Comparison of ENCODE assay signal across 8 mouse cellular contexts in genomic region chr9:121641235-121641915, GRCm38 (mm10). TPM values are rescaled to one million over a fixed set of nuclear protein-coding genes. Genes with fewer than 3 reads are reported as not detected.
A peak's percentile ranks its signal among the peaks of the same experiment; 100 is the strongest.
DNase-seq lines count a peak whose midpoint lies in the region; ATAC-seq and TF ChIP-seq lines count a peak whose summit lies in the region.

No protein-coding gene starts in this region.

- 10% methylated on average over 27 of the region's 27 CpGs for whole genome bisulfite sequencing in forebrain, embryonic 14.5 days
- 13% methylated on average over 27 of the region's 27 CpGs for WGBS in kidney, embryonic 16.5 days

- peaks cover 25% of the 10 kb centered on the region for H3K4me1 ChIP-seq in E14TG2a.4 (replicated peaks; ENCODE audit: low read depth, low read length)
- peaks cover 7% of the 10 kb centered on the region for H3K4me1 ChIP-seq in forebrain, embryonic 14.5 days (ENCODE audit: control insufficient read depth, insufficient read depth, low read length)
- H3K4me1 ChIP-seq in kidney, embryonic 16.5 days (ENCODE audit: insufficient read depth, low read length): peaks cover 18% of the 10 kb centered on the region

- TF ChIP-seq CTCF in E14TG2a.4 (conservative IDR thresholded peaks at IDR 0.05; ENCODE audit: low read length): no peak

- ATAC-seq in CD4-positive, CD25-positive, alpha-beta regulatory T cell, adult 4 months: no peak
- ATAC-seq in forebrain, embryonic 14.5 days: peak; percentile 19; the same call in 1 of the 2 replicates
- 0 out of 2 replicates have a peak, but pooled peaks have one; percentile 6 for ATAC-seq in kidney, embryonic 16.5 days (ENCODE audit: low FRiP score, low TSS enrichment)

- H3K4me2 ChIP-seq in forebrain, embryonic 14.5 days (ENCODE audit: low read length): peak overlapping the region; percentile 93
- peak overlapping the region; percentile 96 for H3K4me2 ChIP-seq in kidney, embryonic 16.5 days (replicated peaks; ENCODE audit: low read depth, low read length)

- peak overlapping the region; percentile 63; the same call in 1 of the 2 replicates for H3K9ac ChIP-seq in forebrain, embryonic 14.5 days (ENCODE audit: low read length)
- no peak overlapping the region for H3K9ac ChIP-seq in kidney, embryonic 16.5 days (replicated peaks; ENCODE audit: low read length)

- peak; percentile 27 for DNase-seq in CD4-positive, CD25-positive, alpha-beta regulatory T cell, adult 2 months (ENCODE audit: low read depth, low spot score)
- peak; percentile 39 for DNase-seq in forebrain, embryonic 14.5 days (ENCODE audit: low spot score)
- DNase-seq in mesoderm, embryonic 11.5 days (ENCODE audit: low read depth, low spot score): peak; percentile 37
- peak; percentile 29 for DNase-seq in telencephalon, adult 2 months (ENCODE audit: low read depth, low spot score)
- no peak for DNase-seq in thymus, postnatal 10 days (ENCODE audit: low spot score in 2 of 2)

- H3K9me3 ChIP-seq in E14TG2a.4 (ENCODE audit: low read length): peaks cover 15% of the 10 kb centered on the region
- H3K9me3 ChIP-seq in forebrain, embryonic 14.5 days (replicated peaks; ENCODE audit: control insufficient read depth, low read length): no peaks in the 10 kb centered on the region
- H3K9me3 ChIP-seq in kidney, embryonic 16.5 days (ENCODE audit: low read length): no peaks in the 10 kb centered on the region

- peaks cover 96% of the 10 kb centered on the region for H3K27me3 ChIP-seq in E14TG2a.4 (ENCODE audit: insufficient read depth, low read length)
- H3K27me3 ChIP-seq in forebrain, embryonic 14.5 days (replicated peaks; ENCODE audit: control insufficient read depth, insufficient read depth, low read length): peaks cover 21% of the 10 kb centered on the region
- H3K27me3 ChIP-seq in kidney, embryonic 16.5 days (ENCODE audit: insufficient read depth, low read length): peaks cover 54% of the 10 kb centered on the region

- H3K27ac ChIP-seq in forebrain, embryonic 14.5 days (ENCODE audit: low read depth, low read length): no peak overlapping the region
- no peak overlapping the region for H3K27ac ChIP-seq in kidney, embryonic 16.5 days (ENCODE audit: low read length)

- no peaks in the 10 kb centered on the region for H3K36me3 ChIP-seq in E14TG2a.4 (ENCODE audit: insufficient read depth, low read length)
- no peaks in the 10 kb centered on the region for H3K36me3 ChIP-seq in forebrain, embryonic 14.5 days (ENCODE audit: control insufficient read depth, insufficient read depth, low read length)
- H3K36me3 ChIP-seq in kidney, embryonic 16.5 days (ENCODE audit: insufficient read depth, low read length): no peaks in the 10 kb centered on the region

- H3K4me3 ChIP-seq in E14TG2a.4 (replicated peaks; ENCODE audit: low read length): peak overlapping the region; percentile 88
- H3K4me3 ChIP-seq in forebrain, embryonic 14.5 days (ENCODE audit: low read depth, low read length): peak overlapping the region; percentile 49
- peak overlapping the region; percentile 56 for H3K4me3 ChIP-seq in kidney, embryonic 16.5 days (ENCODE audit: low read length)

RNA-seq across cellular contexts. Expression of gene Lyzl4, which starts 0.5 kb away (rescaled TPM):
- polyA plus RNA-seq in CD4-positive, CD25-positive, alpha-beta regulatory T cell, adult 4 months (2017; shearing (Covaris generic)): not detected
- polyA plus RNA-seq in forebrain, embryonic 14.5 days (2014; fragmentation: Nextera tagmentation; extraction: Ambion mirVana): 0.18 TPM in 1 of 2 replicates, not detected in the other
- polyA plus RNA-seq in kidney, embryonic 16.5 days (2015; fragmentation: Nextera tagmentation; extraction: Ambion mirVana): 0.25 TPM in 1 of 2 replicates, not detected in the other

RNA-seq across cellular contexts. Expression of gene Vipr1, which starts 1.1 kb away (rescaled TPM):
- polyA plus RNA-seq in CD4-positive, CD25-positive, alpha-beta regulatory T cell, adult 4 months (2017; shearing (Covaris generic)): 1 to 10 TPM; 1.3 to 2.0 TPM
- polyA plus RNA-seq in forebrain, embryonic 14.5 days (2014; fragmentation: Nextera tagmentation; extraction: Ambion mirVana): 0.38 and 0.46 TPM in 2 replicates
- polyA plus RNA-seq in kidney, embryonic 16.5 days (2015; fragmentation: Nextera tagmentation; extraction: Ambion mirVana): 0.04 and 0.40 TPM in 2 replicates

Comparison
In these comparisons a context has a peak if more than half of its experiments do, and no peak if none do; other contexts are left out.
1. DNase-seq: peak in CD4-positive, CD25-positive, alpha-beta regulatory T cell, adult 2 months (single experiment), forebrain, embryonic 14.5 days (single experiment), mesoderm, embryonic 11.5 days (single experiment) and telencephalon, adult 2 months (single experiment); none in thymus, postnatal 10 days (0 of 2).
2. Peak in every context shown above with its lines, with median percentiles within 50 percentile points of each other: H3K4me3 ChIP-seq.